Mouse (Mus musculus): ENCODE measurements around the gene Stam2. TPM values are rescaled to one million over a fixed set of nuclear protein-coding genes. Genes with fewer than 3 reads are reported as not detected.

Stam2 gene
- polyA plus RNA-seq, 1 experiment from 2014 or later, result 50.0 TPM

- no peak overlapping the region for H3K4me2 ChIP-seq (ENCODE audit: low read length)
- H3K9me3 ChIP-seq (ENCODE audit: control insufficient read depth, low read length), result no peaks in the 10 kb centered on the region
- H3K9ac ChIP-seq (replicated peaks; ENCODE audit: low read length), result no peak overlapping the region
- WGBS, result 81% methylated on average over 4 of the region's 4 CpGs
- ATAC-seq (ENCODE audit: low FRiP score, low TSS enrichment) (no peak), DNase-seq (no peak)
- H3K4me1 ChIP-seq (ENCODE audit: control insufficient read depth, insufficient read depth, low read length), result no peaks in the 10 kb centered on the region
- no peak overlapping the region for H3K4me3 ChIP-seq (replicated peaks; ENCODE audit: low read depth, low read length)
- no peaks in the 10 kb centered on the region for H3K36me3 ChIP-seq (ENCODE audit: control insufficient read depth, insufficient read depth, low read length)
- no peaks in the 10 kb centered on the region for H3K27me3 ChIP-seq (ENCODE audit: control insufficient read depth, insufficient read depth, low read length)
- H3K27ac ChIP-seq (replicated peaks; ENCODE audit: low read depth, low read length), result no peak overlapping the region
These were observed 87.5 kb downstream of the Stam2 start for GRCm38 (mm10) chr2:52654541-52654940.

DNA sequence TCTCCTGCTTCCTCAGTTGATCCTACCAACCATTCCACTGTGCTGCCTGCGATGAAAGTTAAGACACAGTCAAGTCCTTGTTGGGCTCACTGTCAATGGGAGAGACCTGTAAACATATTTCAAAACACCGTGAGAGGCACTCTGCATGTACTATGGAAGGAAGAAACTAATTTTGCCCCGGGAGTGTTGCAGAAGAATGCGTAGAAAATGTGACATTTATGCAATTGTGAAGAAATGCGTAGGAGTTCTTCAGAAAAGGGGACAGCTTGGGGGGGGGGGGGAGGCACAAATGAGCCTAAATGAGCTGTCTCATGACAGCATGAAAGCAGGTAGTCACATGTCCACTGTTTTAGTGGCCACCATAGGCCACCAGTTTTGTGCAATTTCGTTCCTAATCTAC lies 90.5 kb downstream of the Stam2 start:
- 83% methylated on average over 6 of the region's 6 CpGs for WGBS
- Histone ChIP-seq H3K36me3 (ENCODE audit: control insufficient read depth, insufficient read depth, low read length) (no peaks in the 10 kb centered on the region), H3K4me1 (ENCODE audit: control insufficient read depth, insufficient read depth, low read length) (no peaks in the 10 kb centered on the region), H3K4me3 (replicated peaks; ENCODE audit: low read depth, low read length) (no peak overlapping the region), H3K9ac (replicated peaks; ENCODE audit: low read length) (no peak overlapping the region), H3K27ac (replicated peaks; ENCODE audit: low read depth, low read length) (no peak overlapping the region), H3K9me3 (ENCODE audit: control insufficient read depth, low read length) (no peaks in the 10 kb centered on the region), H3K4me2 (ENCODE audit: low read length) (no peak overlapping the region), H3K27me3 (ENCODE audit: control insufficient read depth, insufficient read depth, low read length) (no peaks in the 10 kb centered on the region)
- ATAC-seq (ENCODE audit: low FRiP score, low TSS enrichment) (no peak), DNase-seq (no peak)

GRCm38 (mm10) chr2:52647255-52647998 lies 94.7 kb downstream of the Stam2 start:
- WGBS, result 60% methylated on average over 8 of the region's 8 CpGs
- no peak for ATAC-seq (ENCODE audit: low FRiP score, low TSS enrichment)
- Histone ChIP-seq H3K4me2 (ENCODE audit: low read length) (no peak overlapping the region), H3K36me3 (ENCODE audit: control insufficient read depth, insufficient read depth, low read length) (no peaks in the 10 kb centered on the region), H3K27me3 (ENCODE audit: control insufficient read depth, insufficient read depth, low read length) (no peaks in the 10 kb centered on the region), H3K4me3 (replicated peaks; ENCODE audit: low read depth, low read length) (no peak overlapping the region), H3K4me1 (ENCODE audit: control insufficient read depth, insufficient read depth, low read length) (no peaks in the 10 kb centered on the region), H3K27ac (replicated peaks; ENCODE audit: low read depth, low read length) (no peak overlapping the region), H3K9me3 (ENCODE audit: control insufficient read depth, low read length) (no peaks in the 10 kb centered on the region), H3K9ac (replicated peaks; ENCODE audit: low read length) (no peak overlapping the region)
- peak; percentile 67 for DNase-seq

DNA sequence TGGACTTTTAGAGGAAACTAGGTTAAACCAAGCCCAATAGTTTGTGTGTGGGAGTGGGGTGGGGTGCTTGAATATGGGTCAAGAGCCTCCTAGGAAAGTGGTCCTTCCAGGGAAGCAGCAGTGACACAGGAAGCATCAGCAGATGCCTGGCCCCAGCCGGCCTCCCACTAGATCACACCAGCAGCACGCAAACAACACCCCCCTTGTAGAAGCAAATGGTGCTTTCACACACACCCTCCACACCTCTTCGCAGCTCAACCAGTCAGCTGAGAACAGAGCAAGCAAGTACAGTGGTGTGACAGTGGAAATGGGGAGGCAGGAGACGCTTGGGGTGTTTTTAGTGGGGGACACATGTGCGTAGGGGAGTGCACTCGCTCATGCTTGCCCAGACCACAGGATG lies 98.4 kb downstream of the Stam2 start:
- H3K27ac ChIP-seq (replicated peaks; ENCODE audit: low read depth, low read length), result no peak overlapping the region
- no peaks in the 10 kb centered on the region for H3K9me3 ChIP-seq (ENCODE audit: control insufficient read depth, low read length)
- H3K4me1 ChIP-seq (ENCODE audit: control insufficient read depth, insufficient read depth, low read length), result no peaks in the 10 kb centered on the region
- H3K36me3 ChIP-seq (ENCODE audit: control insufficient read depth, insufficient read depth, low read length), result no peaks in the 10 kb centered on the region
- no peak overlapping the region for H3K4me2 ChIP-seq (ENCODE audit: low read length)
- no peak overlapping the region for H3K4me3 ChIP-seq (replicated peaks; ENCODE audit: low read depth, low read length)
- H3K9ac ChIP-seq (replicated peaks; ENCODE audit: low read length), result no peak overlapping the region
- 88% methylated on average over 6 of the region's 6 CpGs for WGBS
- DNase-seq (no peak), ATAC-seq (ENCODE audit: low FRiP score, low TSS enrichment) (no peak)
- no peaks in the 10 kb centered on the region for H3K27me3 ChIP-seq (ENCODE audit: control insufficient read depth, insufficient read depth, low read length)

Other genes starting within 250 kb of the Stam2 start
- 16.3 and 18.0 TPM in 2 replicates for gene Cacnb4, start 65.5 kb downstream of the Stam2 start, polyA plus RNA-seq (2014; fragmentation: Nextera tagmentation; extraction: Ambion mirVana)
- 17.2 and 18.1 TPM in 2 replicates for gene Fmnl2, start 115.6 kb upstream of the Stam2 start, polyA plus RNA-seq (2014; fragmentation: Nextera tagmentation; extraction: Ambion mirVana)